Mouse (Mus musculus): Measurements from ENCODE around the gene Plk3. TPM values are rescaled to one million over a fixed set of nuclear protein-coding genes. Genes with fewer than 3 reads are reported as not detected.

Plk3 gene
- polyA plus RNA-seq, 1 experiment from 2014 or later, result 4.1 TPM

DNA sequence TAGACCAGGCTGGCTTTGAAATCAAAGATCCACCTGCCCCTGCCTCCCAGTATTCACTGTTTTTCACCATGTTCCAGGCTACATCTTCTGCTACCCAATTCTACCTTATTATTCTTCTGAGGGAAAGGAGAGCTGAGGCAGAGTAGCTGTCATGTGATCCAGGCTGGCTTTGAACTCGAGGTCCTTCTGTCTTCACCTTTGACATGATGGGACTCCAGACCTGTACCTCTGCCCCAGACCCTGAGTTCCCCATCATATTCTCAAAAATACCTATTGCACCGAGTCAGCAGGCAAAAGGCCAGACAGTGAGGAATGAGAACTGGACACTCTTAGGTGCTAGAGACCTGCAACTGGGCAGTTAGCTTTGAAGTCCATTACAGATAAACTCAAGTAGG, 835 bp upstream of the Plk3 start:
- Histone ChIP-seq H3K27me3 (peaks cover 20% of the 10 kb centered on the region), H3K9ac (no peak overlapping the region), H3K4me2 (no peak overlapping the region), H3K4me3 (0 out of 2 replicates have a peak overlapping the region, but pooled peaks have one; percentile 89), H3K36me3 (no peaks in the 10 kb centered on the region), H3K27ac (no peak overlapping the region), H3K9me3 (no peaks in the 10 kb centered on the region), H3K4me1 (peaks cover 14% of the 10 kb centered on the region)
- no peak for ATAC-seq (ENCODE audit: borderline replicate concordance, extremely low read depth, low FRiP score, low TSS enrichment)
- 14% methylated on average over 2 of the region's 2 CpGs for WGBS

DNA sequence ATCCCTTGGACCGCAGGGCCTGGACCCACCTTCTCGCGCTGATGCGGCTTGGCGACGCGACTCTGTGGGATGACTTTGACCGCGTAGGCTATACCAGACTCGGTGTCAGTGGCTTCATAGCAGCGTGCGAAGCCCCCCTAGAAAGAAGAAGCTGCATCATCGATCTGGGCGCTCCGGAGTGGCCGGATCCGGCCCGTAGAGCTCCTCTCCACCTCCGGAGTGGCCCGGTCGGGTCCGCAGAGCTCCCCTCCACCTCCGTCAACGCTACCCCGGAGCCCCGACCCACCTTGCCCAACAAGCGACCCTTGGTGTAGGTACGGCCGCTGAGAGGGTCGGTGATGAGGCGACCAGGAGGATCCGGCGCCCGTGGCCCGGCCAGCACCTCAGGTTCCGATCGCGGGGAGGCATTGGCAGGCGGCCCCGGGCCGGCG, 382 bp downstream of the Plk3 start:
- 1% methylated on average over 42 of the region's 42 CpGs for WGBS
- 0 out of 2 replicates have a peak, but pooled peaks cover 3% of the 10 kb centered on the region for H3K36me3 ChIP-seq
- peak overlapping the region; percentile 88 for H3K9ac ChIP-seq
- peaks cover 14% of the 10 kb centered on the region for H3K4me1 ChIP-seq
- peak overlapping the region; percentile 100 for H3K4me2 ChIP-seq
- no peaks in the 10 kb centered on the region for H3K9me3 ChIP-seq
- peak; percentile 23; the same call in 1 of the 2 replicates for ATAC-seq (ENCODE audit: borderline replicate concordance, extremely low read depth, low FRiP score, low TSS enrichment)
- H3K27ac ChIP-seq, result no peak overlapping the region
- peaks cover 20% of the 10 kb centered on the region for H3K27me3 ChIP-seq
- peak overlapping the region; percentile 89 for H3K4me3 ChIP-seq

GRCm38 (mm10) chr4:117132794-117133143, 994 bp downstream of the Plk3 start:
- no peak overlapping the region for H3K9ac ChIP-seq
- H3K4me2 ChIP-seq, result peak overlapping the region; percentile 100
- WGBS, result 18% methylated on average over 11 of the region's 11 CpGs
- peaks cover 20% of the 10 kb centered on the region for H3K27me3 ChIP-seq
- H3K36me3 ChIP-seq, result 0 out of 2 replicates have a peak, but pooled peaks cover 3% of the 10 kb centered on the region
- peaks cover 14% of the 10 kb centered on the region for H3K4me1 ChIP-seq
- H3K9me3 ChIP-seq, result no peaks in the 10 kb centered on the region
- peak overlapping the region; percentile 89 for H3K4me3 ChIP-seq
- ATAC-seq (ENCODE audit: borderline replicate concordance, extremely low read depth, low FRiP score, low TSS enrichment), result no peak
- no peak overlapping the region for H3K27ac ChIP-seq

DNA sequence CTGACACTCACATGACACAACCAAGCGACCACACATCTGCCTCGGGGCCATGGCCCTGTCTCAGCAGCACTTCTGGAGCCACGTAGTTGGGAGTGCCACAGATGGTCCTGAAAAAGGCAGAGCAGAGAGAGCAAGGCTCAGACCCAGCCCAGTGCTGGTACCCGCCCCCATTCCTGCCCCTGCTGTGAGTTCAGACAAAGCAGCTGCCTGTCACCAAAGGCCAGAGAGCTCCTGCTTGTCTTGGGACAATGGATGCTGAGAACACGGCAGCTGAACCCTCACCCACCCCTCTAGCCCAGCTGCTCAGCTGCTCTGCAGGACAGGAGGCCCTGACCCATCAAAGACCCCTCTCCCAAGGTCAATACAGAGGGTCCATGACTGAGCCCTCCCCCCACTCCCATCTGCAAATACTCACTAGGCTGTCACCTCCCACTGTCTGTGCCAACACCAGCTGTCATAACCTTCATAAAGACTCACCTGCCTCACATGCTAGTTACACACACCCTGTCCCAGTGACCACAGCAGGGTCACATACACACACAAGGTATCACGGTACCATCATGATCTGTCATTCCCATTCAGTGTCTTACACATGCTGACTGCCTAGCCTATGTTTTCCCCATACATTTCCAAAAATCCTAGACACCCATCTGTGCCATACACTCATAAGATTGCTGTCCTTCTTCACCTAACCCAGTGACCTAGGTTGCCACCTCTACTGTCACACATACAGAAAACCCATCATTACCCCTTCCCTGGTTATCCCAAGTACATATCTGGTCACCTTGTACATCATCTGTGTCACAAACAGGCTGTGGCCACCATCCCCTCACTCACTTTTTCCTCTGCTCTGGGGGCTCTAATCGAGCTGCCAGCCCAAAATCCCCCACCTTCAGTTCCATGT, 1.6 kb downstream of the Plk3 start:
- Histone ChIP-seq H3K27ac (no peak overlapping the region), H3K4me1 (peaks cover 14% of the 10 kb centered on the region), H3K27me3 (peaks cover 20% of the 10 kb centered on the region), H3K9me3 (no peaks in the 10 kb centered on the region), H3K9ac (no peak overlapping the region), H3K4me3 (peak overlapping the region; percentile 89; the same call in 1 of the 2 replicates), H3K36me3 (0 out of 2 replicates have a peak, but pooled peaks cover 3% of the 10 kb centered on the region), H3K4me2 (peak overlapping the region; percentile 100; the same call in 1 of the 2 replicates)
- ATAC-seq (ENCODE audit: borderline replicate concordance, extremely low read depth, low FRiP score, low TSS enrichment), result no peak
- WGBS, result 38% methylated on average over 7 of the region's 7 CpGs

- Histone ChIP-seq H3K4me3 (no peak overlapping the region), H3K9ac (no peak overlapping the region), H3K36me3 (0 out of 2 replicates have a peak, but pooled peaks cover 3% of the 10 kb centered on the region), H3K27ac (no peak overlapping the region), H3K4me1 (peaks cover 19% of the 10 kb centered on the region), H3K9me3 (no peaks in the 10 kb centered on the region), H3K4me2 (no peak overlapping the region), H3K27me3 (peaks cover 20% of the 10 kb centered on the region)
- WGBS, result 62% methylated on average over 6 of the region's 6 CpGs
- no peak for ATAC-seq (ENCODE audit: borderline replicate concordance, extremely low read depth, low FRiP score, low TSS enrichment)
Measured at GRCm38 (mm10) chr4:117131198-117131597, 2.6 kb downstream of the Plk3 start.

DNA sequence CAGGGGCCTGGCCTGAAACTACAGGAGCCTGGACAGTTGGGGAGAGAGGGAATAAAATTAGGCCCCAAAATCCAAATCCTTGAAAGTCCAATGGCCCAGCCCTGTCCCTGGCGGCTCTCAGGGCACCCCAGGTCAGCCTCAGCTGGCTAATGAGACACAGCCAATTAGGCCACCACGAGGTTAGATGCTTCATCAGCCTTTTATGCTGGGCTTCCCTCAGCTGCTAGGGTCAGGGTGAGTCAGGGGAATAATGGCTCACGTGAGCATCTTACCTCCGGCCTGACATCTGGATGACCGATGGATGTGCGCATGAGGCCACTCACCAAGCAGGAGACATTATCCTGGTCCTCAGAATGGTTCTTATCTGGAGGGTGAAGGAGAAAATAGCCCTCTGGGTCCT, 3.0 kb downstream of the Plk3 start:
- WGBS, result 79% methylated on average over 6 of the region's 6 CpGs
- H3K36me3 ChIP-seq, result 0 out of 2 replicates have a peak, but pooled peaks cover 3% of the 10 kb centered on the region
- no peak overlapping the region for H3K9ac ChIP-seq
- H3K4me3 ChIP-seq, result no peak overlapping the region
- no peaks in the 10 kb centered on the region for H3K9me3 ChIP-seq
- peaks cover 23% of the 10 kb centered on the region for H3K4me1 ChIP-seq
- H3K27me3 ChIP-seq, result peaks cover 20% of the 10 kb centered on the region
- no peak overlapping the region for H3K4me2 ChIP-seq
- ATAC-seq (ENCODE audit: borderline replicate concordance, extremely low read depth, low FRiP score, low TSS enrichment), result no peak
- H3K27ac ChIP-seq, result no peak overlapping the region

- Histone ChIP-seq H3K4me2 (no peak overlapping the region), H3K27ac (no peak overlapping the region), H3K9me3 (no peaks in the 10 kb centered on the region), H3K36me3 (0 out of 2 replicates have a peak, but pooled peaks cover 3% of the 10 kb centered on the region), H3K9ac (no peak overlapping the region), H3K4me3 (no peak overlapping the region), H3K4me1 (peaks cover 33% of the 10 kb centered on the region), H3K27me3 (peaks cover 17% of the 10 kb centered on the region)
- ATAC-seq (ENCODE audit: borderline replicate concordance, extremely low read depth, low FRiP score, low TSS enrichment), result no peak
- 85% methylated on average over 33 of the region's 33 CpGs for WGBS
Measured at GRCm38 (mm10) chr4:117127991-117128686, 5.6 kb downstream of the Plk3 start.

DNA sequence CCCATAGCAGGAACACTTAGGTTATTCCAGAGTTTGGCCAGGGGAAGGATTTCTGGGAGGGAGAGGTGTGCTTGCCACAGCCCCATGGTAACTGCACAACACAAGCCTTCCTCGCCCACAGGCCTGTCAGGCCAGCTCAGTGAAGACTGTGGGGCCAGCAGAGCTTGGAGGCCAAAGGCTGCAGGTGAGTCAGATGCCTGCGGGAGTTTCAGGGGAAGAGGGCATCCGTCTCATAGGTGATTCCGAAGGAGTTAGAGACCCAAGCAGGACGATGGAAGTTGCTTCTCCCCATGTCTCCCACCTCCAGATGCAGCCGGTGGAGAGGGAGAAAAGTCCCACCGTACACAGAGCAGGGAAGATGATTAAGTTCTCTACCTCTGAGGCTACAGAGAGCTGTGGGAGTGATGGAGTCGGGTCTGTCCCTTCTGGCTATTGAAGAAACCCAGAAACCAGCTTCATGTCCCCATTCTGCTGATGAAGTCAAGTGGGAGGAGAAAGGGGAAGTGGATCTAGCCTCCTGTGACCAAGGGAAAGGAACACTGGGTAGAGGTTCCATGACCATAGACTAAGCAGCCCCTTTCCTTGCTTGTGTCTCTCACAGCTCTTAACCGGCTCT, 7.0 kb downstream of the Plk3 start, which contains the start of gene Tctex1d4:
Gene Tctex1d4 (plus strand): TSS at position 120 of the 616 bp plus-strand sequence.
- 83% methylated on average over 9 of the region's 9 CpGs for WGBS
- Histone ChIP-seq H3K27ac (peak within 1 kb of the TSS; percentile 94), H3K36me3 (0 out of 2 replicates have a peak, but pooled peaks cover 3% of the 10 kb centered on the region), H3K4me3 (no peak within 1 kb of the TSS), H3K27me3 (peaks cover 3% of the 10 kb centered on the region; the same call in 1 of the 2 replicates), H3K9me3 (no peaks in the 10 kb centered on the region), H3K9ac (peak within 1 kb of the TSS; percentile 31), H3K4me1 (peaks cover 26% of the 10 kb centered on the region), H3K4me2 (peak within 1 kb of the TSS; percentile 26)
- no peak for ATAC-seq (ENCODE audit: borderline replicate concordance, extremely low read depth, low FRiP score, low TSS enrichment)

DNA sequence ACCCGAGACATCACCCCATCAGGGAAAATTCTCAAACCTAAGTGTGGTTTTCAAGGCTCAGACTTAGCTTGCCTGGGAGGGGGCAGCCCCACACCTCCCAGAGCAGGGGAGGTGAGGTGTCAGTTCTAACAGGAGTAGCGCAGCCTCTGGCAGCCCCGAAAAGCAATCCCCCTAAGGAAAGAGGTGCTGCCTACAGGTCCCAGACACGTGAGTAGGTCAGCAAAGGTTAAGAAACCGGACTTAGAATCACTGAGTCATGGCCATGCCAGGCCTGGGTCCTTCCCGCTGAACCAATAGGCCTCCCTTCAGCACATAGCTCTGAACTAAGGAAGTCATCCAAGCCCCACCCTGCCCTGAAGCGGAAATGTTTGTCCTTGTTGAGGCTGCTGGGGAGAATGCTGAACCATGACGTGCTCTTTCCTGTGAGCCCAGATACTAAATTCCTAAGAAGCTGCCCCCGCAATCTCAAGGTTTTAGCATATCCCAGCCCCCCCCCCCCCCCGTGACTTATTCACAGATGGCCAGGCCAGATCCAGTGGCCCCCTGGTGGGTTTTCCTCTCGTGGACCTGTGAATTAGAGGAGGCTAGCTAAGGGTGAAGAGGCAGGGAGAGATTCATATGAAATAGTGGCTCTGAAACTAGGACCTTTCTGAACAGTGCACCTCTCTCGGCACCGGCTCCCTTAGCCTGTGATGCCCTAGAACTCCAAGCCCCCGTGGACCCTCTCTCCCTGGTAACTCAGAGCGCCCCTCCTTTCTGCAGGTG, 7.7 kb downstream of the Plk3 start:
- H3K36me3 ChIP-seq, result 0 out of 2 replicates have a peak, but pooled peaks cover 3% of the 10 kb centered on the region
- no peaks in the 10 kb centered on the region for H3K9me3 ChIP-seq
- H3K4me3 ChIP-seq, result no peak overlapping the region
- ATAC-seq (ENCODE audit: borderline replicate concordance, extremely low read depth, low FRiP score, low TSS enrichment), result peak; percentile 66
- H3K27ac ChIP-seq, result peak overlapping the region; percentile 94
- peaks cover 32% of the 10 kb centered on the region for H3K4me1 ChIP-seq
- peak overlapping the region; percentile 23 for H3K9ac ChIP-seq
- H3K27me3 ChIP-seq, result no peaks in the 10 kb centered on the region
- 38% methylated on average over 15 of the region's 15 CpGs for WGBS
- H3K4me2 ChIP-seq, result peak overlapping the region; percentile 26; the same call in 1 of the 2 replicates

DNA sequence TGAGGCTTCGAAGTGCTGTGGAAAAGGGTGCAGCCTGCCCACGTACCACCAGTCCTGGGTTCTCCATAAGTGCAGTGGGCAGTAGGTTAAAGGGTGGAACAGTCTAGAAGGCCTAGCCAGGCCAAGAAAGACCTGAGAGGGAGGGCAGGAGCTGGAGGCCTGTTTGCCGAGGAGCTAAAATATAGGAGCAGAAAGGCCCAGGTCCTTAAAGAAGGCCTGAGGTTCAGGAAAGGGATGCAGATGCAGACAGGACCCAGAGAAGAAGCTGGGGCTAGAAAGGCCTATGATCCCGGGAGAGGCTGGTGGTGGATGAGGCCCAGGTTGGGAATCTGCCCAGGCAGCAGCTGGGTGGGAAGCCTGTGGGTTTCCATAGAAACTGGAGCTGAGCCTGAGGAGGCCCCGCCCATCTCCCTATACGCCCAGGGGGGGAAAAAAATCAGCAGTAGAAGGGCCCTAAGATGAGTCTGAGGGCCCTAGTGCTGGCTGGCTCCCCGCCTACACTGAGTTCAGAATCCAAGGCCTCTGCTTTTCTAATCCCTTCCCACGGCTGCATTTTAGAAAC, 8.3 kb downstream of the Plk3 start, which contains the start of gene Btbd19:
Gene Btbd19 (minus strand): TSS at position 378 of the 562 bp plus-strand sequence.
- peak; percentile 71; the same call in 1 of the 2 replicates for ATAC-seq (ENCODE audit: borderline replicate concordance, extremely low read depth, low FRiP score, low TSS enrichment)

More for the DNA sequence above, 8.3 kb downstream of the Plk3 start, which contains the start of gene Btbd19:
- 22% methylated on average over 8 of the region's 8 CpGs for WGBS
- Histone ChIP-seq H3K36me3 (0 out of 2 replicates have a peak, but pooled peaks cover 3% of the 10 kb centered on the region), H3K4me2 (peak within 1 kb of the TSS; percentile 26), H3K9me3 (no peaks in the 10 kb centered on the region), H3K27ac (peak within 1 kb of the TSS; percentile 94), H3K9ac (peak within 1 kb of the TSS; percentile 31), H3K4me3 (no peak within 1 kb of the TSS), H3K4me1 (peaks cover 32% of the 10 kb centered on the region), H3K27me3 (no peaks in the 10 kb centered on the region)
